Mouse (Mus musculus) bone marrow macrophage, adult 2 months (primary cell): ENCODE results near the gene Pde2a.

Experiments
- CTCF ChIP-seq: IDR thresholded peaks from 2 replicates; pipeline ENCODE4 v1.5.1; 2012; ENCODE audit warnings: low read depth, mild to moderate bottlenecking, low read length, moderate library complexity
- POLR2A ChIP-seq: IDR thresholded peaks from 2 replicates; pipeline ENCODE4 v1.6.1; 2012; ENCODE audit warnings: mild to moderate bottlenecking, low read depth, low read length, borderline replicate concordance

- TF ChIP-seq CTCF: no peak
- no peak for TF ChIP-seq POLR2A
These were observed 76.9 kb downstream of the Pde2a start for GRCm38 (mm10) chr7:101498385-101498784.
